Mouse (Mus musculus) mature B cell (primary cell): Measurements from ENCODE around the gene Vmn1r222.
"Not testable (repeated sequence)": the region's sequence is repeated elsewhere in the genome, so short reads cannot be mapped to it uniquely, and the experiment has no call there.

ENCODE experiments used
- in situ Hi-C: fragments of 300-500 bp; cut with MboI; formaldehyde crosslinking; loops from 2 replicates; pipeline ENCODE4 v1.14.3; 2019

The Vmn1r222 gene

DNA sequence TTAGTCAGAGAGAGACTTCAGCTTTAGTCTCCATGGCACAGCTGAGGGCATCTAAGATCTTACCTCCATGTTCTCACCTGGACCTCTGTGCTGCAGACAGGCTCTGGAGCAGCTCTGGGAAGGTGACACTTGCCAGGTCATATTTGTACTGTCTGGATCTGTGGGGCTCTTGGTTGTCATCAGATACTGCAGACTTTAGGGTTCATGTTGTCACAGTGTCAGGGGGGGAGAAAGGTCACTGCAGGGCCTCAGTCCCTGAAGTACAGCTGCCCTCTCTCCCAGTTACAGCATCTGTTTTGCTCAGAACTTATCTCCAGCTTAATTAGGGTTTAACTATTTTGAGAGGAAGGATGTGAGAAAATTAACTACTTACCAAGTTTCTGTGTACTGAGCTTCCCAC lies at the start of gene Vmn1r222:
Gene Vmn1r222, minus strand, starts transcription at position 101 of the 400 bp plus-strand sequence.
- in situ Hi-C loops = not testable (repeated sequence)

- in situ Hi-C loops = no loop called here
These were observed 49.6 kb upstream of the Vmn1r222 start for GRCm38 (mm10) chr13:23285191-23285920.

- in situ Hi-C loops = no loop called here
These were observed 44.2 kb upstream of the Vmn1r222 start for GRCm38 (mm10) chr13:23279992-23280391.

DNA sequence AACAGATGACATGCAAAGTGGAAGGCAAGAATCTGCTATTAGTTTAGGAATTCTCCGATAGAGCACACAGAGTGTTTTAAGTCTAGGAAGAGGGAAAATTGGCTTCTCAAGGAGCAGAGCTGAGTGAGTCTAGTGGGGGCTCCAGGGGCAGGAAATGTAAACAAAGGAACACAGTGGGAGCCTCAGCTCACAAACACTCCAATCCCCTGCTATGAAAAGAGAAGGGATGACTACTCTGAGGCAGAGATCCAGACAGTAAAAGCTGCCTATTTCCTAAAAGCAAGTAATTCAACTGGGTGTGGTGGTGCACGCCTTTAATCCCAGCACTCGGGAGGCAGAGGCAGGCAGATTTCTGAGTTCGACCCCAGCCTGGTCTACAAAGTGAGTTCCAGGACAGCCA lies 43.8 kb upstream of the Vmn1r222 start:
- in situ Hi-C loops = no loop called here

DNA sequence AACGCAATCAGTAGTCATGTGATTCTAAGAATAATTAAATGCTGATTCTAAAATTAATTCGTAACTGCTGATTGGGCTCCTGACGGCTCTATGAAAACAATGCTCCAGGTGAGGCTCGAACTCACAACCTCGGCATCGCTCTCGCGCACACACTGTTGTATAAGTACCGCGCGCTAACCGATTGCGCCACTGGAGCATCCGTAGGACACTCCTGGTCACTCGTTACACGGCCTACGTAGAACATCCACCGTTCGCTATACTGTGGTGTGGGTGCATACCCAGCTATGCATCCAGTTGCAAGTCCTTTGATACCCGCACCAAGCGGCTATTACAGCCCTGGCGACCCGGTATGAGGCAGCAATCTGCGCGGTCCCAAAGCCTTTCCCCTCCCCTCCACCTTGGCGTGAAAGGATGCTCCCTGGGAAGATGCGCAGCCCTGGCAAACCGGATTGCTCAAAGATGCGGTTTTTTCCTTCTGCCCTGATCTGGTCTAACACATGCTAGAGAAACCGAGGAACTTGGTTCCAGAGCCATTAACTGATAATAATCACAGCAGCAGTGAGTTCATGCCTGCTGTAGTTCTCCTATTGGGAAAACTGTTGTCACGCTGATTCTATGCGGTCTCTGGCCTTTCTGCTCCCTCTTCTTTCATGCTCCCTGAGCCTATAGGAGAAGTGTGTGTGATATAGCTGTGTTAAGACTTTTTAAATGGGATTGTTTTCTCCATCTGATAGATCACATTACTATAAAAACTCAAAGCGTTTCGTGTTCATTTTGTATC lies 34.8 kb upstream of the Vmn1r222 start:
- in situ Hi-C loops = no loop called here

GRCm38 (mm10) chr13:23269681-23270080 lies 33.9 kb upstream of the Vmn1r222 start:
- in situ Hi-C loops = no loop called here

GRCm38 (mm10) chr13:23269127-23269526 lies 33.4 kb upstream of the Vmn1r222 start:
- in situ Hi-C loops = not testable (repeated sequence)

DNA sequence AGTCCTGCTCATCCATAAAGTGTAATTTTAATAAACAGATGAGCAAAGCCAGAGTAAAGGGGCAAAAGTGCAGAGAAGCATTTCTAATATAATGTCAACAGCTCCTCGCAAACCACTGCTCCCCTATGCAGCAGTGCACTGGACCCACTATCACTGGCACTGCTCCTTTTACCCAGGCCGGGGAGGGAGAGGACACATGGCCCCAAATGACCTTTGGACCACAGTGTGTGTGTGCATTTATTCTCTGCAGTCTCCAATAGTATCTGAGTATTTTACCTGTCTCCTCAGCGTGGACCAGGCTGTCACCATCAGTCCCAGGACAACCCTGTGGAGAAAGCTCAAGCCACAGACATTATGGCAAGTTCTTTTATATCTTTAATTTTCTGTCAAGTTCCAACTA lies 32.9 kb upstream of the Vmn1r222 start:
- in situ Hi-C loops = not testable (repeated sequence)

GRCm38 (mm10) chr13:23258546-23259048 lies 22.9 kb upstream of the Vmn1r222 start:
- in situ Hi-C loops = no loop called here

- in situ Hi-C loops = not testable (repeated sequence)
These were observed 11.1 kb upstream of the Vmn1r222 start, which contains the start of gene Vmn1r223 for GRCm38 (mm10) chr13:23246834-23247233. Gene Vmn1r223, plus strand, starts transcription at chr13:23247134.

GRCm38 (mm10) chr13:23213827-23214226 lies 21.9 kb downstream of the Vmn1r222 start, which contains the start of gene Vmn1r221:
Gene Vmn1r221, plus strand, starts transcription at chr13:23214127.
- in situ Hi-C loops = not testable (repeated sequence)

DNA sequence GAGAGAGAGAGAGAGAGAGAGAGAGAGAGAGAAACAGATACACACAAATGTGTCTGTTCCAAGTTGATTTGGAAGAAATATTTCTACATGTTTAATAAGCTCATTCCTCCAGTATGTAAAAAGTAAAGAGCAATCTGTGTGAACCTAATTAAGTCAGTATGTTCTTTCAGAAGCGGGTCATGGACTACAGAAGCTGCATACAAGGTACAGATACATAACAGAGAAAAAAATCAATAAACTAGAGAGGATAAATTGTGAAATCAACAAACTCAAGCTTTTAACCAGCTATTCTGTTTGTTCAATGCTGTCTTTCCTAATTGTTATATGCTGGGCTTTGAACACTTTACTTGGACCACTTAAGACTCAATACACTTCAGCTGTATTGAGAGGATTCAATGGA lies 31.9 kb downstream of the Vmn1r222 start:
- in situ Hi-C loops = not testable (repeated sequence)

DNA sequence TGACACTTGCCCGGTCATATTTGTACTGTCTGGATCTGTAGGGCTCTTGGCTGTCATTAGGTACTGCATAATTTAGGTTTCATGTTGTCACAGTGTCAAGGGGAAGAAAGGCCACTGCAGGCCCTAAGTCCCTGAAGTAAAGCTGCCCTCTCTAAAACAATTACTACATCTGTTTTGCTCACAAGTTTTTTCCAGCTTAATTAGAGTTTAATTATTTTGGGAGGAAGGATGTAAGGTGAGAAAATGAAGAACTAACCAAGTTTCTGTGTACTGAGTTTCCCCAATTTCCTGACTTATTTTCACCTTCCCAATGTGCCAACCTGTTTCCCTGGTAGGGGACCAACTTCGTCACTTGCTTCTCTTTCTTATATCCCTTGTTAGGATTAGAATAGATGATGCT lies 47.9 kb downstream of the Vmn1r222 start, which contains the start of gene Vmn1r220:
Gene Vmn1r220, minus strand, starts transcription at position 101 of the 400 bp plus-strand sequence.
- in situ Hi-C loops = no loop called here
